Mouse (Mus musculus): ENCODE measurements at regions not wholly inside any gene's neighbourhood (a gene's known extent, or its start where the extent isn't known, plus 50 kb on each side); places are given as distances from the start of the nearest gene placed in this dataset.

- intact Hi-C loops (cut with DNase I): no loop called here
Observed at GRCm38 (mm10) chr15:6071873-6072272, 227.7 kb upstream of the Dab2 start.

GRCm38 (mm10) chr15:6072920-6073319 lies 226.7 kb upstream of the Dab2 start:
- intact Hi-C loops (cut with DNase I): no loop called here
- no peak for DNase-seq (ENCODE audit: low spot score in 2 of 2)

More at GRCm38 (mm10) chr15:6071873-6072272, 227.7 kb upstream of the Dab2 start:
- DNase-seq (ENCODE audit: low spot score in 2 of 2): no peak

GRCm38 (mm10) chr15:6080714-6081635 lies 218.6 kb upstream of the Dab2 start:
- intact Hi-C loops (cut with DNase I): loop anchor here (2.0 kb wide), 1 partner anchor 844 kb away; no protein-coding TSS in a partner anchor
- peak; percentile 26 for DNase-seq (ENCODE audit: low spot score in 2 of 2)

GRCm38 (mm10) chr15:6087208-6087607 lies 212.4 kb upstream of the Dab2 start:
- intact Hi-C loops (cut with DNase I): no loop called here
- no peak for DNase-seq (ENCODE audit: low spot score in 2 of 2)

GRCm38 (mm10) chr15:6088498-6088897 lies 211.1 kb upstream of the Dab2 start:
- intact Hi-C loops (cut with DNase I): no loop called here
- no peak for DNase-seq (ENCODE audit: low spot score in 2 of 2)

- no peak for DNase-seq (ENCODE audit: low spot score in 2 of 2)
- intact Hi-C loops (cut with DNase I): no loop called here
Observed at GRCm38 (mm10) chr15:6129697-6130096, 169.9 kb upstream of the Dab2 start.

- intact Hi-C loops (cut with DNase I): no loop called here
- peak in 1 of 2 experiments; percentile 11 for DNase-seq (ENCODE audit: low spot score in 2 of 2)
Observed at GRCm38 (mm10) chr15:6132216-6132615, 167.4 kb upstream of the Dab2 start.

GRCm38 (mm10) chr15:6145071-6145470 lies 154.5 kb upstream of the Dab2 start:
- intact Hi-C loops (cut with DNase I): no loop called here
- DNase-seq (ENCODE audit: low spot score in 2 of 2): no peak

- intact Hi-C loops (cut with DNase I): no loop called here
- DNase-seq (ENCODE audit: low spot score in 2 of 2): no peak
Observed at GRCm38 (mm10) chr15:6154706-6155105, 144.9 kb upstream of the Dab2 start.

GRCm38 (mm10) chr15:6180261-6180660 lies 119.3 kb upstream of the Dab2 start:
- intact Hi-C loops (cut with DNase I): no loop called here
- DNase-seq (ENCODE audit: low spot score in 2 of 2): no peak

GRCm38 (mm10) chr15:6183627-6184026 lies 116.0 kb upstream of the Dab2 start:
- no peak for DNase-seq (ENCODE audit: low spot score in 2 of 2)
- intact Hi-C loops (cut with DNase I): no loop called here

GRCm38 (mm10) chr15:6191845-6192244 lies 107.7 kb upstream of the Dab2 start:
- DNase-seq (ENCODE audit: low spot score in 2 of 2): no peak
- intact Hi-C loops (cut with DNase I): no loop called here

- DNase-seq (ENCODE audit: low spot score in 2 of 2): no peak
- intact Hi-C loops (cut with DNase I): no loop called here
Observed at GRCm38 (mm10) chr15:6207239-6207638, 92.3 kb upstream of the Dab2 start.

GRCm38 (mm10) chr15:6209301-6209700 lies 90.3 kb upstream of the Dab2 start:
- intact Hi-C loops (cut with DNase I): loop anchor here (1.0 kb wide), 1 partner anchor 973 kb away; no protein-coding TSS in a partner anchor
- DNase-seq (ENCODE audit: low spot score in 2 of 2): no peak

- no peak for DNase-seq (ENCODE audit: low spot score in 2 of 2)
- intact Hi-C loops (cut with DNase I): no loop called here
Observed at GRCm38 (mm10) chr15:6218087-6218486, 81.5 kb upstream of the Dab2 start.

GRCm38 (mm10) chr15:6225227-6225626 lies 74.4 kb upstream of the Dab2 start:
- no peak for DNase-seq (ENCODE audit: low spot score in 2 of 2)
- intact Hi-C loops (cut with DNase I): no loop called here

- intact Hi-C loops (cut with DNase I): no loop called here
- DNase-seq (ENCODE audit: low spot score in 2 of 2): no peak
Observed at GRCm38 (mm10) chr15:6230618-6231017, 69.0 kb upstream of the Dab2 start.

GRCm38 (mm10) chr15:6231308-6232103 lies 68.1 kb upstream of the Dab2 start:
- DNase-seq (ENCODE audit: low spot score in 2 of 2): peak in 1 of 2 experiments; percentile 6
- intact Hi-C loops (cut with DNase I): no loop called here

GRCm38 (mm10) chr15:6233621-6234020 lies 66.0 kb upstream of the Dab2 start:
- intact Hi-C loops (cut with DNase I): no loop called here
- DNase-seq (ENCODE audit: low spot score in 2 of 2): no peak

GRCm38 (mm10) chr15:6236583-6236982 lies 63.0 kb upstream of the Dab2 start:
- intact Hi-C loops (cut with DNase I): loop anchor here (5.0 kb wide), 1 partner anchor 151 kb away; no protein-coding TSS in a partner anchor

More at GRCm38 (mm10) chr15:6236583-6236982, 63.0 kb upstream of the Dab2 start:
- no peak for DNase-seq (ENCODE audit: low spot score in 2 of 2)
